Mouse (Mus musculus): Measurements from ENCODE around the gene Selplg.

Selplg gene

DNA sequence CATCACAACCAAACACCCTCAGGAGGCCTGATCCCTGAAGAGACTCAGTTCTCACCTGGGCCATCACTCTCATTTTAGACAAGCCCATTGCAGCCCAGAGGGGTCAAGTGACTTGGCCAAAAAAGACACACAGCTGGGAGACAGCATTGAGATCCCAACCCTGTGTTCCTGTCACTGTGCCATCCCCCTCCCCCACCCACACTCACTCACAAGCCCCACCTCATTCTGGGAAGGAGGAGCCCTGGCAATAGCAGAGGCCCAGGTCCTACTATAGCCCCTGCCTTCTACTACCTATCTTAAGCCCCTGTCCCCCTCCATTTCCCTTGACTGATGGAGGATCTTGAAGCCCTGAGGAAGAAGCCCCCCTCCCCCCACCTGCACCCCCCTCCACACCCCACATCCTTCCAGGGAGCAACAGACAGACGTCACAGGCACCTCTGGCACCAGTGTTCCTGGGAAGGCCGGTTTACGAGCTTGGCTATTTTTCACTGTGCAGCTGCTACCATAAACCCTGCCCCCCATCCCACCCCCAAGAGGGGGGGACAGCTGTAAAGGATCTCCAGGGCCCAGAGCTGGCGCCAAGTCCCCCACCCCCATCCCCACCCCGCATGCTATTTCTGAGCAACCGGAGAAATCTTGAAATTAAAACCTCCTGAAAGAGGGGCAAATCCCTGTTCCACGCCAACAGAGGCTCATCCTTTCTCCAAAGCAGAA is 43.2 kb downstream of the Selplg start:
- peak; percentile 62 to 88 for DNase-seq

DNA sequence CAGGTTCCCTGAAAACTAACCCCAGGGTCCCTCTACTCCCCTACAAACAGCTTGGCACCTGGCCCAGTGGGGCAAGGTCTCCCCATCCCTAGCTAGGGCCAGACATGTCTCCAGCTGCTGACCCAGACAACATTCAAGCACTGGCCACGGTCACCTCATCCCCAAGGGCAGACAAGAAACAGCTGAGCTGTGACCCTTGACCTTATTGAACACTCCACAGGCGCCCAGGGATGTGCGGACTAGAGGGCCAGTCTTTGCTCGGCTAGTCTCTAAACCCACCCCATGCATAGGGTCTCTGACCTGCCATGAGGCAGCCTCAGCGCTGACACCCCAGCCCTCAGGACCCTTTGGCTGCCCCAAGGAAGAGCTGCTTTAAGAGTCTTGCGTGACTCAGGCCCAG is 43.8 kb downstream of the Selplg start:
- peak in 1 of 2 experiments; percentile 53 for DNase-seq

DNA sequence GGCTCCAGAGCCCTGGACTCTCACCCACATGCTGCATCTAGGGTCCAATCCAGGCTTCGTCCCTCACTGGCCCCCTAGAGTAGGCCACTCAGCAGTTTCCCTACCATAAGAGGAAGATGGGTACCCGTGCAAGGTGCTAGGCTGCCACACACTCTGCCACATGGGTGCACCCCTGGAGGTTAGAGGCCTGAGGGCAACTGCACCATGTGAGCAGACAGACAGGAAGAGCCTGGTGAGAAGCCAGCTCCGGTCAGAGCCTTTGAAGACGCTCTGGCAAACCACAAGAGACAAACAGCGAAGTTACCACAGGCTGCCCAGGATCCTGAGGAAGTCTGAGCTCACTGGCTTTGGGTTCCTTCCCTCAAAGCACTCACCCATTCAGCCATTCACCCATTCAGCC is 45.5 kb downstream of the Selplg start:
- DNase-seq: no peak

DNA sequence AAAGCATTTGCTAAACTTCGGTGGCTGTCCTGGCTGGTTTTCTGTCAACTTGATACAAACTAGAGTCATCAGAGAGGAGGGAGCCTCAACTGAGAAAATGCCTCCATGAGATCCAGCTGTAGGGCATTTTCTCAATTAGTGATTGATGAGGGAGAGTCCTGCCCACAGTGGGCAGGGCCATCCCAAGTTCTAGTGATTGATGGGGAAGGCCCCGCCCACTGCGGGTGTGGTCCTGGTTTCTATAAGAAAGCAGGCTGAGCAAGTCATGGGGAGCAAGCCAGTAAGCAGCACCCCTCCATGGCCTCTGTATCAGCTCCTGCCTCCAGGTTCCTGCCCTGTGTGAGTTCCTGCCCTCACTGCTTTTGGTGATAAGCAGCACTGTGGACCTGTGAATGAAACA is 48.3 kb downstream of the Selplg start:
- DNase-seq: peak in 1 of 2 experiments; percentile 65

DNA sequence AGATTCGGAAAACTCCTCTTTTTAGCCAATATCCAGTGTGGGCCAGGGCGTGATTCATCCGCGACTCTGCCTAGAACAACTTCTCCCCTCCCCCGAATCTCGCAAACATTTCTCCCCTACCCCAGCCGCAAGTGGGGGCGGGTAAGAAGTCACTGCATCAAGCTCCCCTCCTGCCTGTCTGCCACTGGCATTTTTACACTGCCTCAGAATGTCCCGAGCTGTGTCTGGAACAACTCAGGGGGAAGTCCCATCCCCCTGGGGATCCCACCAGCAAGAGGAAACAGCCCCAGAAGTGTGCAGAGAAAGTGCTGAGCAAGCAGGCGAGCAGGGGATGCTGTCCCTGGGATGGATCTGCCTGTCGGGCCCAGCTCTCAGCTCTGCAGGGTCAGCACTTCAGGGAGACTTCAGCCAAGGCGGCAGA is 48.9 kb downstream of the Selplg start:
- peak; percentile 49 to 84 for DNase-seq

DNA sequence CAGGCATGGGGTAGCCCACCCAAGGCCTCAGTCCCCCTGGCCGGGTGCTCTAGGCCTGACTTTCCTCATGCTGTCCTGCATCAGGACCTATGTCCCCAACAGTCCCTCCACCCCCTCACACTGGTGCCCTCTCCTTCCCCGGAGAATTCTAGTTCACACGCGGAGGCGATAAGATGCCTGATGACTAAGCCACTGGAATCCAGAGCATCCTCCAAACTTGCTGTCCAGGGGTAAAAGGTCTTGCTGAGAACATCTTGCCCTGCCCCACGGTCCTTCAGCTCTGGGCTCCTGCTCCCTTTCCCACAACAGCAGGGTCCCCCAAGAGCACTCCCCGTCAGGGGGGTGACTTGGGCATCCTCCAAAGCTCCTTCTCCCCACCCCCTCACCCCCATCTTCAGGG is 49.8 kb downstream of the Selplg start:
- no peak for DNase-seq

DNA sequence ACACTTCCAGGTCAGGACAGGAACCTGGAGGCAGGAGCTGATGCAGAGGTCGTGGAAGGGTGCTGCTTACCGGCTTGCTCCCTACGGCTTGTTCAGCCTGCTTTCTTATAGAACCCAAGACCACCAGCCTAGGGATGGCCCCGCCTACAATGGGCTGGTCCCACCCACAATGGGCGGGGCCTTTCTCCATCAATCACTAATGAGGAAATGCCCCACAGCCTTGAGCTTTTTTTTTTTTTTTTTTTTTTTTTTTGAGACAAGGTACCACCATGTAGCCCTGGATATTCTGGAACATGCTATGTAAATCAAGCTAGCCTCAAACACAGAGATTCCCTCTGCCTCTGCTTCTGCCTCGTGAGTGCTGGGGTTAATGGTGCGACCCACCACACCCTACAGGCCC is 50.6 kb downstream of the Selplg start:
- DNase-seq: no peak

DNA sequence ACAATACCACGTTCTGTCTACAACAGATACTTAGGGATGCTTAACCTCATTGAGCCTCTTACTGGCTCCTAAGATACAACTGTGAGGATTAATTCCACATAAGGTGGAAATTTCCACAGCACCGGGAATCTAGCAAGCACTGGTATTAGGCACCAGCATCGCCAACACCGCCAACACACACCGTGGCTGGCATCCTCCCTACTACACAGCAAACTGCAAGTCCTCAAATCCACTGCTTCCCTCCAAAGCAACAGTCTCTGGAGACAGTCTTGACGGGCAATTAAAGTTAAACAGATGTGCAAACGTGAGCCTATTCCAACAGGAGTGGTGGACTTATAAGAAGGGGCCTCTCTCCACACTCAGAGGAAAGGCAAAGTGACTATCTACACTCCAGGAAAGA is 51.2 kb downstream of the Selplg start:
- DNase-seq: no peak

DNA sequence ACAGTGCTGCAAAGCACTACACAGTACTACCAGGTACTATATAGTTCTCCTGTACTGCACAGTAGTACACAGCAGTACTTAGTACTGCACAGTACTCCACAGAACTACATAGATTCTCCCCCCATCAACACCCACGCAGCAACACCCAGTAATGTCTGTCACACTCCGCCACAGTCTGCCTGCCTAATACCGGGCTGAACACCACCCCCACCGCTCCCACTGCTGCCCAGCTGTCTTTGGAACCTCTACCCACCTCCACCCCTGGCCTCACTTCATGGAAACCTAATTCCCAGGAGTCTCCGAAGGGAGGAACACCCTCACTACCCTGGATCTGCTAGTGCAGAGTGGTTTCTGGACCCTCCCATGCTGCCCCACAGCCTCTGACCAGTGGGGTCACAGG is 51.7 kb downstream of the Selplg start:
- no peak for DNase-seq

DNA sequence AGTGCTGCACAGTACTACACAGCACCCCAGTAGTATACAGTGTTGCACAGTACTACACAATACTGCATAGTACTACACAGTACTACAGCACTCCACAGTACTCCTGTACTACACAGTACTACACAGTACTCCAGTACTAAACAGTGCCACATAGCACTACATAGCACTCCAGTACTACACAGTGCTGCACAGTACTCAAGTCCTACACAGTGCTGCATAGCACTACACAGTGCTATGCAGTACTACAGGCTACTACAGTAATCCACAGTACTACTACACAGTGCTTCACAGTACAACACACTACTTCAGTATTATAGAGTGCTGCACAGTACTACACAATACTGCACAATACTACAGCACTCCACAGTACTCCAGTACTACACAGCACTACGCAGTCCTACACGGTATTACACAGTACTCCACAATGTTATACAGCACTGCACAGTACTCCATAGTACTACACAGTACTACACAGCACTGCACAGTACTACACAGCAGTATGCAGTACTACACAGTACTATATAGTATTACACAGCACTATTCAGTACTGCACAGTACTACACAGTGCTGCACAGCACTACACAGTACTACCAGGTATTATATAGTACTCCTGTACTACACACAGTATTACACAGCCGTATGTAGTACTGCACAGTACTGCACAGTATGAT is 52.2 kb downstream of the Selplg start:
- DNase-seq: no peak

DNA sequence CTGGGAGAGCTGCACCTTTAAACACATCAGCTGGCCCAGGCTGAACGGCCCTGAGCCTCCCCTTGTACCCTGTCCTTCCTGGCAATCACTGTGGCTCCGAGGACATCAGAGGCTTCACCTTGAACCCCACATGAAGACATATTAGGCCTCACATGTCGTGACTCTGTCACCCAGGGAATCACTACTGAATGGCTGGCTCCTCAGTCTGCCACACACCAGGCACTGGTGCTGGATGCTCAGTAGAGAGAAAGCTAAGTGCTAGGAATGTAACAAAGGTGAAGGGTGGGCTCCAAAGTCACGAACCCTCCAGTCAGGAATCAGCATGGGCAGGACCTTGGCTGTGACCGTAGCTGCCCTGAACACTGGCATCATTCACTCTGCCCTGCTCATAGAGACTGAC is 52.9 kb downstream of the Selplg start:
- DNase-seq: no peak

DNA sequence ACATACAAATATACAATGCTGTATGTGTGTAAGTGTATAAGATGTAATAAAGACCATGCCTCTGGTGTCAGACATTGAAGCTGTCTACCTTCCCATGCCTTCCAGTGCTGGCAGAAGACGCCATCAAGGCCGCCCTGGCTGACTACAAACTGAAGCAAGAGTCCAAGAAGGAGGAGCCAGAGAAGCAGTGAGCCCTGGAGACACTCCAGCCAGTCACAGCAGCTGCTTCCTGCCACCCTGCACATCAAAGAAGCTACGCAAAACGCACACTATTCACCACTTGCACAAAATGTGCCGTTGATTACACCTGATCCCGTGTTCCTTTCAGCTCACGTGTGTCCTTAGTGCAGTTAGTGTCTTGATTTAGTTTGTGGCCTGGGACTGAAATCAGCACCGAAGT is 54.7 kb downstream of the Selplg start:
- DNase-seq: peak; percentile 30 to 79

DNA sequence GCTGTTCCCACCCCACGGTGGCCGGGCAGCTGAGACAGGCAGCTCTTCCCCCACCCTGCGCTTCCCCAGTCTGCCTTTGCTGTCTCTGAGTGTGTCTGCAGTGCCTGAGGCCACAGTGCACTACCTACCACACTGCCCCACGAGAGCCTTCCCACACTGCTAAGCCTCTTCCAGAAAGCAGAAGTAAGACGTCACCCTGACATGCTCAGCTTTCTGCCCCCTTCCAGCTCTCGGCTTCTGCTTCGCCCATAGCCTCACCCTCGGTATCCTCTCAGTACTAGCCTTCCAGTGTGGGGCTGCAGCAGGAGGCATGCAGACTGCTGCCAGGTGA is 55.6 kb downstream of the Selplg start:
- peak; percentile 53 to 63 for DNase-seq

DNA sequence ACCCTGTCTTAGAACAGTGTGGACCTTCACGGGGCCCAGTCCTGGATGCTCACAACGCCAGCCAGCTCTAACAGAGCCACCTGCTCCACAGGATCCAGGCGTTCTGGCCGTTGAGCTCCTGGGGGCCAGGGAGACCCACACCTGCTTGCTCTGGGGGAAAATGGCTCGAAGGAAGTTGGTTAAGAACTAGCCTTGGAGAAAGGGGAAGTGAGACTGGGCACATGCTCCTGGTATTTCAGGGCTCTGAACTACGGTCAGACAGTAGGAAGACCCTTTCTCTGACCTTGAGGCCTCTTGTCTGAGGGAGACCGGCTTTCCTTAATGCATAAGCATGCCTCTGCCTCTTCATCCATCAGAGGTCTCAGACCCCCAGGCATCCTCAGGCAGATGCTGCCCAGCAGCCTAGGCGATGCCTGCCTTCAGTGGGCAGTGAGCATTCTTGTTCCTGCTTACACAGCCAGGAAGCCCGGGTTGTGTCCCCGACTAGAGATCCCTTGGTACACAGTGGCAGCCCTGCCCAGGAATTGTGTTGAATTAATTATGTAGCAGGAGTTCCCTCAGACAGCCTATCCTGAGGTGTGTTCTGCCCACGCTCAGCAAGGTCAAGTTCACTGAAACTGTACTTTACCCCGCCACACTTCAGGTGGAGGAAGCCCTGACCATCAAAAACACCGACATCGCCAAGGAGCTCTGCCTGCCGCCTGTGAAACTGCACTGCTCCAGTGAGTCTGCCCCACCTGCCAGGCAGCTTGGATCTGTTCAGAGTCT is 56.1 kb downstream of the Selplg start:
- peak in 1 of 2 experiments; percentile 26 for DNase-seq

DNA sequence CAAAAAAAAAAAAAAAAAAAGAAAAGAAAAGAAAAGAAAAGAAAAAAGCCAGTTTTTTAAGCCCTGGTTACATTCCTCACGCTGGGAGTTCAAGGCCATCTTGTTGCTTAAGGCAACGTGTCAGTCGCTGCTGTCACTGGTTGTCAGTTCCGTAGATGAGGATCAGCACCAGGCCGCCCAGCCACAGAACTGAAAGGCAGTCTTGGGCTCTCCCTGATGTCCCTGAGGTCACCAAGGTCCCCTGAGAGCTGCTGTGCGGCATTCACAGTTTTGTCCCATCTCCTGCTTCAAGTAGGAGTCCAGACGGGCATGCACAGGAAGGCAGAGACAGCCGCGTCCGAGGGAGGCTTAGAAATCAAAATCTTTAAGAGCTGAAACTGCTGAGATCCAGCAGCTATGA is 56.9 kb downstream of the Selplg start:
- DNase-seq: no peak

DNA sequence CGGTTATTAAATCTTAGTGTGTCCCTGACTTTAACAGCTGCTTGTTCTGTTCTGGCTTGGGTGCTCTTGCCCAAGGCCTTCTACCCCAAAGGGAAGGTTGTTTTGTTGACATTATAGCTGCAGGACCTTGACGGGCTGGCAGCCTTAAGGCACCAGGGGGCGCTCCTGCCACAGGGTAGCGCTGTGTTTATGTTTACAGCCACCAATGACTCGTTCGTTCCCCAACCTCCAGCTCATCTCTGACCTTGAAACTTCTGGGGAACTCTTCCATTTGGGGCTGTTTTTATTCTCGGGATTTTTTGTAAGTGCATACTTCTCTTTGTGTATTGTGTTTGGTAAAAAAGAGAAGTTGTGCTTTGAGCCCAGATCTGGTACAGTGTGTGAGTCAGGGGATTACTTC is 58.8 kb downstream of the Selplg start:
- peak; percentile 89 to 93 for DNase-seq

DNA sequence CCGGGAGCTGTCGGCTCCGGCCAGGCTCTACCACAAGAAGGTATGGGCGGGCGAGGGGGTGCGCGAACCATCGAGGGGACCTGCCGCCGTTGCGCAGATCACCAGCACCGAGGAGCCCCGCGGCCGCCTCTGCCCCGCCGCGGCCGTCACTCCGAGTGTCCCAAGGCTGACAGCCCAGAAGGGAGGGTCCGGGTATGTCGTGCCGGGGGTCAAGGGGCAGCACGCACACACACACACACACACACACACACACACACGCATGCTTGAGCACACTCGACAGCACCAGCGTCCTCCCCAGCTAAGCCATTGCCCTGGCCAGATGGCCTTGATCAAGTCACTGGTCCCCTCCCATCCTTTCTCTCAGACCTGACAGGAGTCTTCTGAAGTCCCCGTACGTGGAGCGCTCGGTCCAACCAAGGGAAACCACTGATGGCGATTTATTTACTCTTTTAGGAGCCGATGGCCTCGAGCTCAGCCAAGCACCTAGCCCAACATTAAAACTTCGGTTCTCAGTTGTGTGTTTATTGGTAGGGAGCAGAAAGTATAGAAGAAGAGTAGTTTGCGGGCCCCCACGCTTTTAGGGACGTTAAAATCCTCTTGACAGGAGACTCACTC is 59.4 kb downstream of the Selplg start:
- no peak for DNase-seq

DNA sequence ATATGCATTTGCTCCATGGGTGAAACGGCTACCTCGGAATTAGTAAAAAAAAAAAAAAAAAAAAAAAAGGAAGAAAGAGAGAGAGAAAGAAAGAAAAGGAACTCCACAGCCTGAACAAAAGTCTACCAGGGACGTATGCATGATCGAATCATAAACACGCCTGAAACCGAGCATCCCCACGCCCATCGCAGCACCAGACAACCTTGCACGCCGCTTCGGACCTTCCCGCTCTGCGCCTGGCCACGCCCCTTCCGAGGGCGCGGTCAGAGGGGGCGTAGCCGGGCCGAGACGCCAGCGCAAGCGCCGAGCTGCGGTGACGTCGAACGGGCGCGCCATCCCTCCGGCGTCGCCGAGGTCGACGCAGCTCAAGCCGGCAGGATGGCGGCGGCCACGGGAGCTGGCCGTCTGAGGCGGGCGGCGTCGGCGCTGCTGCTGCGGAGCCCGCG is 60.0 kb downstream of the Selplg start, which contains the start of the genes Sart3 and Iscu:
TSS of gene Sart3 (minus strand) at position 61 of the 446 bp plus-strand sequence.
TSS of gene Iscu (plus strand) at position 299 of the 446 bp plus-strand sequence.
- DNase-seq: peak; percentile 96 to 97

DNA sequence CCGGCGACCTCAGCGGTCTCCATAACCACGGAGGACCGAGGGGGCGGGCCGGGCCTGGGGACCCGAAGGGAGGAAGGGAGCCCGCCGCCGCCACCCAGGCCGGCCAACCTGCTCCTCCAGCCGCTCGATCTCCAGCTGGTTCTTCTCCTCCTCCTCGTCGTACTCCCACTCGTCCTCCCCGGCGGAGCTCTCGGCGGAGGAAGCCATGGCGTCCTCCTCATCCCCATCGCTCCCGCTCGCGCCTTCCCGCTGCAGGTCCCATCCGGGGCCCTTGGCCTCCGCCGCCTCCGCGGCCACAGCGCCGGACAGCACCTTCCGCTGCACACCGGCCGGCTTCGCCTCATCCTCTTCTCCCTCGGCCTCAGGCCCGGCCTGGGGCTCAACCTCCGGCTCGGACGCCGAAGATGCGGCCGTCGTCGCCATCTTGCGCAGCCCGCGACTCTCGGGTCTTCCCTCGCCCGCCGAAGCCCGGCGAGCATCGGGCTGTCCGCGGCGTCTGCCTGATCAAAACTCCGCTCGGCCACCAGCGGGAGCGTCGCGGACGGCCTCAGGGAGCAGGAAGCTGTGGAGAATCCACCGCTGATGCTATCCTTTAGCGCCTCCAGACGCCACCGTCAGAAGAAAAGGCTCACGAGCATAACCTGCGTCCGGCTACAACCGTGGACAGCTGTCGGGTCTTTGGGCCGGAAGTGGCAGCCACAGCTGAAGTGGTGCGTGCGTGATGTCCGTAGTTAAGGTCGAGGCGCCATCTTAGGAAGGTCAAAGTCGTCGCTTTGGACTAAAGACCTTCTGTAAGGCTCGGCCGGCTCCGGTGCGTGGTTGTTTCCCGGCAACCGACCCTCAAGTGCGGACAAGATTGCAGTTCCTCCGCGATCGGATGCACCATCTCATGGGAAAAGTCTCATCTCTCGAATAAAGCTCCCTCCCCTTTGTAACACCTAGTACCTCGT is 61.0 kb downstream of the Selplg start:
- DNase-seq: peak; percentile 90 to 91

DNA sequence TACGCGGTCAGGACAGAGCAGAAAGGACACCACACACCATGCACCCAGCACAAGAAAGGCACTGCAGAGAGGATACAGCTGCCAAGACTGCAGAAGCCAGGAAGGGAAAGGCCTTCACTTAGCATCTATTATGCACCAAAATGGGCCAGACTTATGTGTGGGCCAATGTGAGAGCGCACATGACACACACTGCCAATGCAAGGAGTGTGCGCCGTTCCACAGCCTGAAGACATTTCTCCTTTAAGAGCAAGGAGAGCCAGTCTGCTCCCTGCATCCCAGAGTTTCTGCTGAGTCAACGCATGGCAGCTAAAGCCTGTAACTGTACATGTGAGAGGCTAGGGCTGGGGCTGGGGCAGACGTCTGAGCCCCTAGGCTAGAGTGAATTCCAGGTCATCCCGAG is 63.6 kb downstream of the Selplg start:
- no peak for DNase-seq
